Mouse (Mus musculus): ENCODE results near the gene Tubb4b. TPM values are rescaled to one million over a fixed set of nuclear protein-coding genes. Genes with fewer than 3 reads are reported as not detected.

The Tubb4b gene
- total and polyA plus RNA-seq, 3 experiments: 183 to 1,037 (median 979) TPM

- TF ChIP-seq POLR2AphosphoS5 (IDR thresholded peaks at IDR 0.05; ENCODE audit: borderline replicate concordance, low read depth, low read length) (no peak), CTCF (IDR thresholded peaks at IDR 0.05 in 2 of 3, conservative IDR thresholded peaks at IDR 0.05 in 1 of 3; ENCODE audit: control insufficient read depth in 1 of 3, insufficient read depth in 1 of 3, low read depth in 2 of 3, low read length in 3 of 3, poor library complexity in 1 of 3, severe bottlenecking in 1 of 3) (no peak), MXI1 (IDR thresholded peaks at IDR 0.05; ENCODE audit: low read depth, low read length) (no peak), ZKSCAN1 (IDR thresholded peaks at IDR 0.05; ENCODE audit: low read depth, low read length) (no peak), ETS1 (IDR thresholded peaks at IDR 0.05; ENCODE audit: low read depth, low read length) (no peak; the same call in 1 of the 2 replicates), JUND (IDR thresholded peaks at IDR 0.05; ENCODE audit: low read depth, low read length) (no peak), ZC3H11A (IDR thresholded peaks at IDR 0.05; ENCODE audit: low read depth, low read length) (no peak)
Measured at GRCm38 (mm10) chr2:25240723-25241437, 16.4 kb upstream of the Tubb4b start (continued).

- Histone ChIP-seq H3K9me3 (replicated peaks; ENCODE audit: insufficient read depth, low read length) (no peaks in the 10 kb centered on the region), H3K36me3 (ENCODE audit: control insufficient read depth in 1 of 2, insufficient read depth in 2 of 2, low read length in 2 of 2) (no peaks in the 10 kb centered on the region), H3K9ac (ENCODE audit: control insufficient read depth, low read depth, low read length, poor library complexity, severe bottlenecking) (peak overlapping the region; percentile 30)
Measured at GRCm38 (mm10) chr2:25240310-25240709, 15.8 kb upstream of the Tubb4b start.

GRCm38 (mm10) chr2:25239766-25240165, 15.3 kb upstream of the Tubb4b start:
- Histone ChIP-seq H3K79me2 (ENCODE audit: control insufficient read depth, insufficient read depth, low read length, poor library complexity) (no peaks in the 10 kb centered on the region; the same call in 1 of the 2 replicates), H3K4me3 (ENCODE audit: control insufficient read depth in 1 of 2, insufficient read depth in 1 of 2, low read depth in 2 of 2, low read length in 2 of 2) (no peak overlapping the region), H3K27me3 (ENCODE audit: control insufficient read depth in 1 of 2, insufficient read depth in 2 of 2, low read length in 2 of 2) (no peaks in the 10 kb centered on the region), H3K9me3 (replicated peaks; ENCODE audit: insufficient read depth, low read length) (no peaks in the 10 kb centered on the region), H3K27ac (ENCODE audit: control insufficient read depth, low read depth, low read length) (no peak overlapping the region), H3K9ac (ENCODE audit: control insufficient read depth, low read depth, low read length, poor library complexity, severe bottlenecking) (no peak overlapping the region), H3K36me3 (ENCODE audit: control insufficient read depth in 1 of 2, insufficient read depth in 2 of 2, low read length in 2 of 2) (no peaks in the 10 kb centered on the region), H3K4me1 (ENCODE audit: control insufficient read depth in 1 of 2, insufficient read depth in 2 of 2, low read length in 2 of 2) (peaks cover 0 to 21% of the 10 kb centered on the region in 2 experiments; a peak in 3 of 4 replicates)
- TF ChIP-seq MAX (IDR thresholded peaks at IDR 0.05; ENCODE audit: low read length): no peak
- TF ChIP-seq MYB (IDR thresholded peaks at IDR 0.05; ENCODE audit: low read depth, low read length): no peak
- TF ChIP-seq ZKSCAN1 (IDR thresholded peaks at IDR 0.05; ENCODE audit: low read depth, low read length): no peak
- TF ChIP-seq NRF1 (IDR thresholded peaks at IDR 0.05; ENCODE audit: insufficient read depth, low read depth, low read length, poor library complexity, severe bottlenecking): no peak
- no peak for TF ChIP-seq POLR2AphosphoS2 (IDR thresholded peaks at IDR 0.05; ENCODE audit: low read length)
- no peak for TF ChIP-seq USF2 (IDR thresholded peaks at IDR 0.05; ENCODE audit: borderline replicate concordance in 1 of 2, insufficient read depth in 1 of 2, low read depth in 1 of 2, low read length in 2 of 2)
- TF ChIP-seq SMC3 (IDR thresholded peaks at IDR 0.05; ENCODE audit: low read depth, low read length): no peak
- no peak for TF ChIP-seq POLR2A (IDR thresholded peaks at IDR 0.05; ENCODE audit: control insufficient read depth in 1 of 2, insufficient read depth in 1 of 2, low read depth in 1 of 2, low read length in 2 of 2, poor library complexity in 1 of 2)
- no peak for TF ChIP-seq EP300 (IDR thresholded peaks at IDR 0.05; ENCODE audit: low read depth in 1 of 2, low read length in 2 of 2)
- TF ChIP-seq TBP (IDR thresholded peaks at IDR 0.05; ENCODE audit: low read depth, low read length): no peak
- TF ChIP-seq MYC (IDR thresholded peaks at IDR 0.05; ENCODE audit: low read depth, low read length): no peak
- no peak for TF ChIP-seq ZC3H11A (IDR thresholded peaks at IDR 0.05; ENCODE audit: low read depth, low read length)
- TF ChIP-seq MXI1 (IDR thresholded peaks at IDR 0.05; ENCODE audit: low read depth, low read length): no peak
- no peak for TF ChIP-seq UBTF (IDR thresholded peaks at IDR 0.05; ENCODE audit: borderline replicate concordance, insufficient read depth, low read depth, low read length)
- no peak for TF ChIP-seq MAFK (IDR thresholded peaks at IDR 0.05; ENCODE audit: borderline replicate concordance, low read depth, low read length)
- no peak for TF ChIP-seq POLR2AphosphoS5 (IDR thresholded peaks at IDR 0.05; ENCODE audit: borderline replicate concordance, low read depth, low read length)
- TF ChIP-seq NELFE (IDR thresholded peaks at IDR 0.05; ENCODE audit: low read depth, low read length): no peak
- no peak for DNase-seq (ENCODE audit: low read depth, low spot score)

More at GRCm38 (mm10) chr2:25240310-25240709, 15.8 kb upstream of the Tubb4b start:
- Histone ChIP-seq H3K27ac (ENCODE audit: control insufficient read depth, low read depth, low read length) (no peak overlapping the region), H3K4me1 (ENCODE audit: control insufficient read depth in 1 of 2, insufficient read depth in 2 of 2, low read length in 2 of 2) (peaks cover 0 to 21% of the 10 kb centered on the region in 2 experiments; a peak in 3 of 4 replicates), H3K27me3 (ENCODE audit: control insufficient read depth in 1 of 2, insufficient read depth in 2 of 2, low read length in 2 of 2) (no peaks in the 10 kb centered on the region), H3K4me3 (ENCODE audit: control insufficient read depth in 1 of 2, insufficient read depth in 1 of 2, low read depth in 2 of 2, low read length in 2 of 2) (peak overlapping the region; percentile 57 to 64), H3K79me2 (ENCODE audit: control insufficient read depth, insufficient read depth, low read length, poor library complexity) (no peaks in the 10 kb centered on the region; the same call in 1 of the 2 replicates)
- TF ChIP-seq HCFC1 (IDR thresholded peaks at IDR 0.05; ENCODE audit: low read depth, low read length) (no peak), SMC3 (IDR thresholded peaks at IDR 0.05; ENCODE audit: low read depth, low read length) (no peak), MYB (IDR thresholded peaks at IDR 0.05; ENCODE audit: low read depth, low read length) (no peak), ZKSCAN1 (IDR thresholded peaks at IDR 0.05; ENCODE audit: low read depth, low read length) (no peak), ZC3H11A (IDR thresholded peaks at IDR 0.05; ENCODE audit: low read depth, low read length) (no peak), MEF2A (IDR thresholded peaks at IDR 0.05; ENCODE audit: extremely low read depth, insufficient replicate concordance, low read depth, low read length, poor library complexity, severe bottlenecking) (no peak), E2F4 (IDR thresholded peaks at IDR 0.05; ENCODE audit: borderline replicate concordance, low read depth, low read length) (no peak), CHD1 (IDR thresholded peaks at IDR 0.05; ENCODE audit: low read depth, low read length) (no peak), ELF1 (IDR thresholded peaks at IDR 0.05; ENCODE audit: low read depth, low read length) (no peak), USF1 (IDR thresholded peaks at IDR 0.05; ENCODE audit: low read depth, low read length) (no peak), POLR2AphosphoS5 (IDR thresholded peaks at IDR 0.05; ENCODE audit: borderline replicate concordance, low read depth, low read length) (no peak), CHD2 (IDR thresholded peaks at IDR 0.05; ENCODE audit: low read length) (no peak), MXI1 (IDR thresholded peaks at IDR 0.05; ENCODE audit: low read depth, low read length) (no peak), RAD21 (IDR thresholded peaks at IDR 0.05; ENCODE audit: low read depth, low read length) (no peak), UBTF (IDR thresholded peaks at IDR 0.05; ENCODE audit: borderline replicate concordance, insufficient read depth, low read depth, low read length) (no peak)
- DNase-seq (ENCODE audit: low read depth, low spot score): no peak
